Mouse (Mus musculus) E14TG2a.4 (cell line): ENCODE data around the gene Smap2.

Experiments used
- H3K27me3 ChIP-seq: 2 replicates; pipeline ENCODE4 v1.6.1; 2014; ENCODE audit warnings: low read length, control low read depth; ENCODE audit not compliant: insufficient read depth
- H3K36me3 ChIP-seq: 2 replicates; pipeline ENCODE4 v1.6.1; 2014; ENCODE audit warnings: low read length, control low read depth; ENCODE audit not compliant: insufficient read depth
- H3K4me1 ChIP-seq: replicated peaks from 2 replicates; pipeline ENCODE4 v1.6.1; 2014; ENCODE audit warnings: low read depth, low read length, control low read depth
- H3K4me3 ChIP-seq: replicated peaks from 2 replicates; pipeline ENCODE4 v1.5.1; 2014; ENCODE audit warnings: mild to moderate bottlenecking, low read length
- H3K9me3 ChIP-seq: 2 replicates; pipeline ENCODE4 v1.6.1; 2014; ENCODE audit warnings: low read length, control low read depth
- CTCF ChIP-seq: conservative IDR thresholded peaks from 2 replicates; pipeline ENCODE4 v1.5.1; 2014; ENCODE audit warnings: low read length
- NANOG ChIP-seq: IDR thresholded peaks from 2 replicates; pipeline ENCODE4 v1.6.1; 2014; ENCODE audit warnings: borderline replicate concordance, low read length, mixed read lengths
- POU5F1 ChIP-seq: IDR thresholded peaks from 2 replicates; pipeline ENCODE4 v1.6.1; 2014; ENCODE audit warnings: low read length, borderline replicate concordance

The Smap2 gene

GRCm38 (mm10) chr4:121001659-121002058 lies 15.4 kb downstream of the Smap2 start:
- Histone ChIP-seq H3K27me3 (no peaks in the 10 kb centered on the region), H3K4me3 (no peak overlapping the region), H3K36me3 (no peaks in the 10 kb centered on the region), H3K4me1 (no peaks in the 10 kb centered on the region), H3K9me3 (no peaks in the 10 kb centered on the region)
- no peak for TF ChIP-seq CTCF
- TF ChIP-seq NANOG, result no peak
- no peak for TF ChIP-seq POU5F1

- H3K4me1 ChIP-seq, result no peaks in the 10 kb centered on the region
- H3K9me3 ChIP-seq, result no peaks in the 10 kb centered on the region
- H3K4me3 ChIP-seq, result no peak overlapping the region
- TF ChIP-seq NANOG (no peak), POU5F1 (no peak), CTCF (no peak)
- H3K36me3 ChIP-seq, result no peaks in the 10 kb centered on the region
- no peaks in the 10 kb centered on the region for H3K27me3 ChIP-seq
These were observed 16.0 kb downstream of the Smap2 start for GRCm38 (mm10) chr4:121001042-121001441.

GRCm38 (mm10) chr4:120995911-120996310 lies 21.1 kb downstream of the Smap2 start:
- no peaks in the 10 kb centered on the region for H3K36me3 ChIP-seq
- TF ChIP-seq NANOG (no peak), CTCF (no peak), POU5F1 (no peak)
- H3K4me3 ChIP-seq, result no peak overlapping the region
- no peaks in the 10 kb centered on the region for H3K9me3 ChIP-seq
- no peaks in the 10 kb centered on the region for H3K27me3 ChIP-seq
- peaks cover 8% of the 10 kb centered on the region for H3K4me1 ChIP-seq

- no peaks in the 10 kb centered on the region for H3K27me3 ChIP-seq
These were observed 24.0 kb downstream of the Smap2 start for GRCm38 (mm10) chr4:120993025-120993424.

GRCm38 (mm10) chr4:120992284-120992683 lies 24.8 kb downstream of the Smap2 start:
- TF ChIP-seq NANOG (no peak), CTCF (no peak), POU5F1 (no peak)
- Histone ChIP-seq H3K27me3 (no peaks in the 10 kb centered on the region), H3K4me1 (peaks cover 8% of the 10 kb centered on the region), H3K9me3 (no peaks in the 10 kb centered on the region), H3K36me3 (no peaks in the 10 kb centered on the region), H3K4me3 (no peak overlapping the region)

More at GRCm38 (mm10) chr4:120993025-120993424, 24.0 kb downstream of the Smap2 start:
- TF ChIP-seq POU5F1 (no peak), CTCF (no peak), NANOG (no peak)
- H3K4me1 ChIP-seq, result peaks cover 8% of the 10 kb centered on the region
- H3K9me3 ChIP-seq, result no peaks in the 10 kb centered on the region
- no peaks in the 10 kb centered on the region for H3K36me3 ChIP-seq
- no peak overlapping the region for H3K4me3 ChIP-seq

- Histone ChIP-seq H3K4me3 (no peak overlapping the region), H3K27me3 (no peaks in the 10 kb centered on the region), H3K36me3 (peaks cover 9% of the 10 kb centered on the region), H3K4me1 (no peaks in the 10 kb centered on the region), H3K9me3 (no peaks in the 10 kb centered on the region)
- TF ChIP-seq NANOG, result no peak
- no peak for TF ChIP-seq POU5F1
- no peak for TF ChIP-seq CTCF
These were observed 29.7 kb downstream of the Smap2 start for GRCm38 (mm10) chr4:120987319-120987718.

GRCm38 (mm10) chr4:120986446-120986845 lies 30.6 kb downstream of the Smap2 start:
- no peaks in the 10 kb centered on the region for H3K9me3 ChIP-seq
- TF ChIP-seq CTCF, result peak; percentile 94
- TF ChIP-seq POU5F1, result no peak
- no peak overlapping the region for H3K4me3 ChIP-seq

GRCm38 (mm10) chr4:120978221-120978620 lies 38.8 kb downstream of the Smap2 start:
- Histone ChIP-seq H3K9me3 (no peaks in the 10 kb centered on the region), H3K27me3 (no peaks in the 10 kb centered on the region), H3K4me3 (no peak overlapping the region), H3K36me3 (peaks cover 29% of the 10 kb centered on the region), H3K4me1 (0 out of 2 replicates have a peak, but pooled peaks cover 5% of the 10 kb centered on the region)
- TF ChIP-seq CTCF, result no peak
- TF ChIP-seq POU5F1, result no peak
- TF ChIP-seq NANOG, result no peak

More at GRCm38 (mm10) chr4:120986446-120986845, 30.6 kb downstream of the Smap2 start:
- Histone ChIP-seq H3K36me3 (peaks cover 12% of the 10 kb centered on the region), H3K4me1 (no peaks in the 10 kb centered on the region), H3K27me3 (no peaks in the 10 kb centered on the region)

- peaks cover 41% of the 10 kb centered on the region for H3K36me3 ChIP-seq
- H3K9me3 ChIP-seq, result no peaks in the 10 kb centered on the region
- TF ChIP-seq CTCF (no peak), POU5F1 (no peak), NANOG (no peak)
- H3K4me3 ChIP-seq, result no peak overlapping the region
- 0 out of 2 replicates have a peak, but pooled peaks cover 5% of the 10 kb centered on the region for H3K4me1 ChIP-seq
- H3K27me3 ChIP-seq, result no peaks in the 10 kb centered on the region
These were observed 41.7 kb downstream of the Smap2 start for GRCm38 (mm10) chr4:120975428-120975734.
